In the genomic region with DNA sequence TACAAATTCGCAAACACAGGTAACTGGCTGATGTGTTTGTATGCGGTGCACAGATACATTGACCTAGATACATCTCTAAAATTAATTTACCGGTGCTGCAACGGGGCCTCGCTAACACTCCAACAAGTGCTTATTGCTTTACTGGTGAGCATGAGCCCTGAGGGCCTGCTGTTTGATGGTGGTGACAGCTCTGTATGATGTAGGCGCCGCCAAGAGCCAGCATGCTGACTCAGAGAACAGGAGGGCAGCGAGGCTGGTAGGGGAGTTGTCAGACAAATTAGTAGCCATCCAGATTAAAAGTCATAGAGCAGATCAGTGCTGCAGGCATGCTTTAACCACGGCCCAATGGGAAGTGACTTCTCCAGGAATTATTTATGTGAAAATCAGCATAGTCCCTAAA, we compare ENCODE assay signal across 19 mouse cellular contexts.
DNase-seq lines count a peak whose midpoint lies in the region; ATAC-seq and TF ChIP-seq lines count a peak whose summit lies in the region.
"Had no signal": no experiment of that assay in that cellular context is flagged by ENCODE, and none has a peak within 500 bp of the region (broad histone marks: within the 10 kb centered on the region; RNA-seq: fewer than 3 reads in every experiment).

No protein-coding gene starts in this region.

- peak; percentile 17 for DNase-seq in embryonic facial prominence, embryonic 14.5 days (ENCODE audit: low spot score)
- DNase-seq in embryonic facial prominence, embryonic 10.5 days (ENCODE audit: low spot score): no peak
- peak; percentile 74 for DNase-seq in midbrain, embryonic 11.5 days (ENCODE audit: low spot score, missing footprints)
- peak; percentile 32 for DNase-seq in retina, embryonic 14.5 days (ENCODE audit: low spot score)
- no peak for DNase-seq in thymus, adult 2 months
- DNase-seq in ovary, postnatal 14 days (ENCODE audit: low spot score): no peak
- DNase-seq: adrenal gland, postnatal 10 days; cerebellum, adult 9-10 months; liver; liver, postnatal 0 days; lung, postnatal 36 days; thymus, postnatal 14 days had no signal

- no peak overlapping the region for H3K4me2 ChIP-seq in embryonic facial prominence, embryonic 14.5 days (ENCODE audit: low read depth, low read length)
- no peak overlapping the region for H3K4me2 ChIP-seq in midbrain, embryonic 11.5 days
- no peak overlapping the region for H3K4me2 ChIP-seq in midbrain, embryonic 13.5 days (replicated peaks)
- no peak overlapping the region for H3K4me2 ChIP-seq in heart, embryonic 15.5 days
- H3K4me2 ChIP-seq: embryonic facial prominence, embryonic 13.5 days; intestine, embryonic 15.5 days; kidney, embryonic 15.5 days had no signal

- peaks cover 5% of the 10 kb centered on the region for H3K9me3 ChIP-seq in embryonic facial prominence, embryonic 14.5 days (ENCODE audit: control insufficient read depth, low read length)
- H3K9me3 ChIP-seq in embryonic facial prominence, embryonic 10.5 days: no peaks in the 10 kb centered on the region
- H3K9me3 ChIP-seq in midbrain, embryonic 11.5 days (ENCODE audit: control insufficient read depth, low read length): no peaks in the 10 kb centered on the region
- H3K9me3 ChIP-seq in midbrain, embryonic 13.5 days: no peaks in the 10 kb centered on the region
- H3K9me3 ChIP-seq in heart, embryonic 15.5 days (replicated peaks): no peaks in the 10 kb centered on the region
- H3K9me3 ChIP-seq: embryonic facial prominence, embryonic 13.5 days; forebrain, embryonic 10.5 days; hindbrain, embryonic 10.5 days; intestine, embryonic 15.5 days; kidney, embryonic 15.5 days had no signal

- no peak overlapping the region for H3K4me3 ChIP-seq in embryonic facial prominence, embryonic 14.5 days (ENCODE audit: low read depth, low read length)
- no peak overlapping the region for H3K4me3 ChIP-seq in embryonic facial prominence, embryonic 10.5 days
- no peak overlapping the region for H3K4me3 ChIP-seq in midbrain, embryonic 11.5 days (ENCODE audit: low read depth, low read length)
- H3K4me3 ChIP-seq in midbrain, embryonic 13.5 days (replicated peaks): no peak overlapping the region
- H3K4me3 ChIP-seq in heart, embryonic 15.5 days: no peak overlapping the region
- no peak overlapping the region for H3K4me3 ChIP-seq in thymus, adult 2 months (ENCODE audit: control insufficient read depth, insufficient read depth, low read length)
- H3K4me3 ChIP-seq: embryonic facial prominence, embryonic 13.5 days; forebrain, embryonic 10.5 days; hindbrain, embryonic 10.5 days; intestine, embryonic 15.5 days; kidney, embryonic 15.5 days had no signal

- H3K27me3 ChIP-seq in embryonic facial prominence, embryonic 14.5 days (replicated peaks; ENCODE audit: control insufficient read depth, insufficient read depth, low read length): no peaks in the 10 kb centered on the region
- no peaks in the 10 kb centered on the region for H3K27me3 ChIP-seq in embryonic facial prominence, embryonic 10.5 days (replicated peaks; ENCODE audit: low read depth, poor library complexity, severe bottlenecking)
- no peaks in the 10 kb centered on the region for H3K27me3 ChIP-seq in midbrain, embryonic 11.5 days (ENCODE audit: control insufficient read depth, insufficient read depth, low read length)
- no peaks in the 10 kb centered on the region for H3K27me3 ChIP-seq in midbrain, embryonic 13.5 days
- H3K27me3 ChIP-seq in heart, embryonic 15.5 days: peaks cover 6% of the 10 kb centered on the region; the same call in 1 of the 2 replicates
- H3K27me3 ChIP-seq in thymus, adult 2 months (ENCODE audit: control insufficient read depth, insufficient read depth, low read length): no peaks in the 10 kb centered on the region
- H3K27me3 ChIP-seq: embryonic facial prominence, embryonic 13.5 days; intestine, embryonic 15.5 days; kidney, embryonic 15.5 days had no signal

- WGBS in embryonic facial prominence, embryonic 14.5 days: 62% methylated on average over 9 of the region's 9 CpGs
- WGBS in embryonic facial prominence, embryonic 10.5 days: 75% methylated on average over 9 of the region's 9 CpGs
- WGBS in midbrain, embryonic 11.5 days: 83% methylated on average over 9 of the region's 9 CpGs
- 71% methylated on average over 9 of the region's 9 CpGs for WGBS in midbrain, embryonic 13.5 days
- 43% methylated on average over 9 of the region's 9 CpGs for WGBS in heart, embryonic 15.5 days
- 97% methylated on average over 9 of the region's 9 CpGs for WGBS in thymus, adult 2 months

- TF ChIP-seq CTCF in thymus, adult 2 months (IDR thresholded peaks at IDR 0.05; ENCODE audit: borderline replicate concordance, control insufficient read depth, extremely low read depth, insufficient read depth, low read length, poor library complexity): no peak

- no peak for TF ChIP-seq POLR2A in thymus, adult 2 months (IDR thresholded peaks at IDR 0.05; ENCODE audit: control insufficient read depth, extremely low read depth, insufficient read depth, low read length, poor library complexity)

- H3K9ac ChIP-seq in embryonic facial prominence, embryonic 14.5 days (ENCODE audit: low read depth, low read length): no peak overlapping the region
- no peak overlapping the region for H3K9ac ChIP-seq in midbrain, embryonic 11.5 days (ENCODE audit: low read length)
- H3K9ac ChIP-seq in midbrain, embryonic 13.5 days (replicated peaks): no peak overlapping the region
- H3K9ac ChIP-seq in heart, embryonic 15.5 days: no peak overlapping the region
- H3K9ac ChIP-seq: embryonic facial prominence, embryonic 13.5 days; intestine, embryonic 15.5 days; kidney, embryonic 15.5 days; liver, postnatal 0 days had no signal

- no peak for ATAC-seq in embryonic facial prominence, embryonic 14.5 days (ENCODE audit: low read depth)
- no peak for ATAC-seq in midbrain, embryonic 11.5 days (ENCODE audit: low FRiP score)
- ATAC-seq in midbrain, embryonic 13.5 days: no peak
- peak; percentile 55; the same call in 1 of the 2 replicates for ATAC-seq in heart, embryonic 15.5 days (replicated peaks; ENCODE audit: insufficient number of reproducible peaks, insufficient read depth, low FRiP score, low read depth)
- ATAC-seq: intestine, embryonic 15.5 days; liver, postnatal 0 days had no signal

- no peaks in the 10 kb centered on the region for H3K36me3 ChIP-seq in embryonic facial prominence, embryonic 14.5 days (ENCODE audit: control insufficient read depth, insufficient read depth, low read length)
- H3K36me3 ChIP-seq in embryonic facial prominence, embryonic 10.5 days (replicated peaks): no peaks in the 10 kb centered on the region
- no peaks in the 10 kb centered on the region for H3K36me3 ChIP-seq in midbrain, embryonic 11.5 days (ENCODE audit: control insufficient read depth, insufficient read depth, low read length)
- H3K36me3 ChIP-seq in midbrain, embryonic 13.5 days: 0 out of 2 replicates have a peak, but pooled peaks cover 2% of the 10 kb centered on the region
- no peaks in the 10 kb centered on the region for H3K36me3 ChIP-seq in heart, embryonic 15.5 days
- H3K36me3 ChIP-seq in thymus, adult 2 months (ENCODE audit: control insufficient read depth, insufficient read depth, low read length): no peaks in the 10 kb centered on the region
- H3K36me3 ChIP-seq: embryonic facial prominence, embryonic 13.5 days; forebrain, embryonic 10.5 days; hindbrain, embryonic 10.5 days; intestine, embryonic 15.5 days; kidney, embryonic 15.5 days had no signal

- H3K4me1 ChIP-seq in embryonic facial prominence, embryonic 14.5 days (ENCODE audit: control insufficient read depth, insufficient read depth, low read length): peaks cover 9% of the 10 kb centered on the region; the same call in 1 of the 2 replicates
- H3K4me1 ChIP-seq in embryonic facial prominence, embryonic 10.5 days: peaks cover 7% of the 10 kb centered on the region
- peaks cover 1% of the 10 kb centered on the region; the same call in 1 of the 2 replicates for H3K4me1 ChIP-seq in midbrain, embryonic 11.5 days (ENCODE audit: control insufficient read depth, insufficient read depth, low read length)
- H3K4me1 ChIP-seq in midbrain, embryonic 13.5 days (replicated peaks): peaks cover 8% of the 10 kb centered on the region
- peaks cover 7% of the 10 kb centered on the region; the same call in 1 of the 2 replicates for H3K4me1 ChIP-seq in heart, embryonic 15.5 days (replicated peaks)
- H3K4me1 ChIP-seq in thymus, adult 2 months (replicated peaks; ENCODE audit: control insufficient read depth, insufficient read depth, low read length): peaks cover 7% of the 10 kb centered on the region
- H3K4me1 ChIP-seq: intestine, embryonic 15.5 days had no signal

- H3K27ac ChIP-seq in embryonic facial prominence, embryonic 14.5 days (replicated peaks; ENCODE audit: low read depth, low read length): no peak overlapping the region
- no peak overlapping the region for H3K27ac ChIP-seq in embryonic facial prominence, embryonic 10.5 days (replicated peaks)
- no peak overlapping the region for H3K27ac ChIP-seq in midbrain, embryonic 11.5 days (ENCODE audit: low read depth, low read length)
- H3K27ac ChIP-seq in midbrain, embryonic 13.5 days: no peak overlapping the region
- H3K27ac ChIP-seq in heart, embryonic 15.5 days: no peak overlapping the region
- H3K27ac ChIP-seq in thymus, adult 2 months (ENCODE audit: control insufficient read depth, insufficient read depth, low read length): no peak overlapping the region
- H3K27ac ChIP-seq: embryonic facial prominence, embryonic 13.5 days; forebrain, embryonic 10.5 days; hindbrain, embryonic 10.5 days; intestine, embryonic 15.5 days; kidney, embryonic 15.5 days had no signal

Comparison
In these comparisons a context has a peak if more than half of its experiments do, and no peak if none do; other contexts are left out.
1. DNase-seq: peak in embryonic facial prominence, embryonic 14.5 days (single experiment), midbrain, embryonic 11.5 days (single experiment) and retina, embryonic 14.5 days (single experiment); none in embryonic facial prominence, embryonic 10.5 days (single experiment), thymus, adult 2 months (single experiment) and ovary, postnatal 14 days (single experiment).